Mouse (Mus musculus): ENCODE results near the gene Galnt10. TPM values are rescaled to one million over a fixed set of nuclear protein-coding genes. Genes with fewer than 3 reads are reported as not detected.

Gene Galnt10
- polyA plus RNA-seq, 1 experiment from 2014 or later = 22.9 TPM

DNA sequence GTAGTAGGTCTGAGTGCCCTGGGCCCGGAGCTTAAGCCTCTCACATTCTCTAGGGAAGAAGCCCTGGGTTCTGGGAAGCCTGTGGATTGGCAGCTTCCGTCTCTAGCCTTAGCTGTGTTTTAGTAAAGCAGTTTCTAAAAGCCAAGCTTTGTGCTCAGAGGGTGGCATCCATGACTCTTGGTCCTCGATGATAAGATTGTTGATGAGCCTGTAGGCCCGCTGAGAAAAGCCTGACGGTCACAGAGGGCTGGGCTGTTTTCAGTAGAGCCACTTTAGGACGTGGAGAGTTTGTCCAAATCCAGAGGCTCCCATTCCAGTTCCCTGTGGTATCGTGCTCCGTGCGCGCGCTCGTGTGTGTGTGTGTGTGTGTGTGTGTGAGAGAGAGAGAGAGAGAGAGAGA, 41.6 kb downstream of the Galnt10 start:
- no peak for DNase-seq (ENCODE audit: low spot score)

DNA sequence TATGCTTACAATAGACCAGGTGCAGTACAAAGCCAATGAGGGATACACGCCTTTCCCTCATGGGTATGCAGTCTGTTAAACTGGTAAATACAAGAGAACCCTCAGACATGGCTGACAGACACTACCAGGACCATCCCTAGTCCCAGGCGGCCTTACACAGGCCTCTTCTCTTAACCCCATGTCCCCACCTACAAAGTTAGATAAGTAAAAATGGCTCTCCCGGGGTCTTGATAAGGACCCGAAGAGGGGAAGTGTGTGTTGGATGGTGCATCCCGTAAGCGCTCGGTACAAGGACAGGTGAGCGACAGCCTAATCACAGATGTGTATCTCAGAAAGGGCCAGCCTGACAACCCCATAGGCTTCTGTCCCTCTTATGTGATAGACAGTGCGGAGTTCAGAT, 42.0 kb downstream of the Galnt10 start:
- DNase-seq (ENCODE audit: low spot score) = no peak

- peak; percentile 30 for DNase-seq (ENCODE audit: low spot score)
Measured at GRCm38 (mm10) chr11:57688179-57688929, 43.1 kb downstream of the Galnt10 start.

- no peak for DNase-seq (ENCODE audit: low spot score)
Measured at GRCm38 (mm10) chr11:57689811-57690210, 44.6 kb downstream of the Galnt10 start.

DNA sequence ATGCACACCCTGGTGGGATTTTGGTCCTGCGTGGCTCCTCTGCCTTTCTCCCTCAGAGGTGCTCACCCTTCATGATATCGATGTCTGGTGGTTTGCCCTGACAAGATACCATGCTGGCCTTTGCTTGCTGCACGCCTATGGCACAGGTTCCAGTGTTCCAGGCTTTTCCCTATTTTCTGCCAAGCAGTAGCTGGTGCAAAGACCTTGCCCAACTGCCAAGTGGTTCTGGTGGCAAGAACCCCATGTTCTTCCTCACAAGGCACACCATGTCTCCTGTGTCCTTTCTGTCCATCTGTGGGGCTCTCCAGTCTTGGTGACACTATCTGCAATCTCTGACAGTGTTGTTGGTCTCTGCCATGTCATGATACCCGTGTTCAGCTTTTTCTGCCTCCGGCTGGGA, 45.6 kb downstream of the Galnt10 start:
- no peak for DNase-seq (ENCODE audit: low spot score)

DNA sequence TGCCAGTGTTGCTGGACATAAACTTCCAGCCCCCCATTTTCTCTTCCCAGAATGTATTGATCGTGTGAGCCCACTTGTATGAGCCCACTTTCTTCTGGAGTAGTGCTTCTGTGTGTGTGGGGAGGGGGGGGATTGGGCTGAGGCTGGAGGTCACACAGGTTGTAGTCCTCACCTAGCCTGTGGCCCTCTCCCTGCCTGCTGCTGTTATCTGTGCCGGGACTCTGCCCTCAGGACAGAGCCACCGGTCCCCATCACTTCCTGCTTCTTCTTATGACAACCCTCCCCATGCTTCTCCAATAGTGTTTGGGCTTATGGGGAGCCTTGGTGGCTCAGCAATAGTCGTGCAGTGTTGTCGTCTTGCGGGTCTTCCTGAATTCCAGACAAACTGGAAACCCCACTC, 46.7 kb downstream of the Galnt10 start:
- no peak for DNase-seq (ENCODE audit: low spot score)

DNA sequence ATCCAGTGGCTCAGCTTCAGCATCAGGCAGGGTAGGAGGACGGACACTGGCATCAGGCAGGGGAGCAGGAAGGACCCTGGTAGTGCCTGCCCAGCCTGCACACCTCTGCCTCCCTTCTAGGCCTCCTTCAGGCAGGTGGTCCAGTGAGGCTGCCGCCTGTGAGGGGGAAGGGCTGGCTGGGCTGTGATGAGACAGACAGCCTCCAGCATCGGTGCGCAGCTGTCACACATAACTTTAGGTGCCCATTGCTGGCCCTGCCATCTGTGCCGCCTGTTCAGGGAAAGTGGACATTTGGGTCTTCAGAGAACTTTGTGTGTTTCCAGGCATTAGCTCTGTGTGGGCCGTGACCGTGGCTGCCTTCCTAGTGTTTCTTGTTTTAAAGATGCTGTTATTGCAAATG, 47.5 kb downstream of the Galnt10 start:
- DNase-seq (ENCODE audit: low spot score) = no peak

DNA sequence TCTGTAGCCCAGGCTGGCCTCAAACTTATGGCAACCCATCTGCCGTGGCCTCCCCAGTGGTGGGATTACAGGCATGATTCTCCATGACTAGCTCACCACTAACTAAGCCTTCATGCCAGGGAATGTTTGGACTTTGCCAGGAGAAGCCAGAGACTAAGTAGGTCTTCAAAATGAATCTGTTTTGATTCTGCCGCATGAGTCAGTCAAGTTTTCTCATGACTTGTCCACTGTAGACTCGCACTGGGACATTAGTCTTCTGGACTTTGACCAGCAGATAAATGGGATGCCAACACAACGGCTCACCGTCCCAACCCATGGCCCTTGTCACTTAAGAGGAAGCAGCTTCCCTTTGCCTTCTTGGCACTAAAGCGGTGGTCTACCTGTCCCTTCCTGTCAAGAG, 49.2 kb downstream of the Galnt10 start:
- DNase-seq (ENCODE audit: low spot score) = no peak

DNA sequence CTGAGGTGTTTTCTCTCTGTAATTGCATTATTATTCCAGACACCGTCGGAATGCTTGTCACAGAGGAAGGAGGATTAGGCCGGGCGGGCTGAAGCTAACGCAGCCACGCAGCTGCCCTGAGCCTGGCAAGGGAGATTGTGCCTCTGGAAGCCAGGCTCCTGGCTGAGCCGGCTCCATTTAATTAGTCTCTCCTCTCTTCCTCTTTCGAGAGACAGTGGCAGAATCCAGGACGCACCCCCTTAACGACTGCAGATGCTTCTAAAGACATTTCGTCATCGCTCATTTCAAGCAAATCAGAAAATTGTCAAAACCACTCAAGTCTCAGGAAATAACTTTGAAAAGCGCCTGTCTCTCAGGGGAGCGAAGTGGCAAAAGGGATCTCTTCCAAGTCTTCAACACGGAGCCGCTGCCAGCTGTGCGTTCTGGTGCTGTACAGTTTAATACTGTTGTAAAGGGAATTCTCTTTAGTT, 51.0 kb downstream of the Galnt10 start:
- no peak for DNase-seq (ENCODE audit: low spot score)

DNA sequence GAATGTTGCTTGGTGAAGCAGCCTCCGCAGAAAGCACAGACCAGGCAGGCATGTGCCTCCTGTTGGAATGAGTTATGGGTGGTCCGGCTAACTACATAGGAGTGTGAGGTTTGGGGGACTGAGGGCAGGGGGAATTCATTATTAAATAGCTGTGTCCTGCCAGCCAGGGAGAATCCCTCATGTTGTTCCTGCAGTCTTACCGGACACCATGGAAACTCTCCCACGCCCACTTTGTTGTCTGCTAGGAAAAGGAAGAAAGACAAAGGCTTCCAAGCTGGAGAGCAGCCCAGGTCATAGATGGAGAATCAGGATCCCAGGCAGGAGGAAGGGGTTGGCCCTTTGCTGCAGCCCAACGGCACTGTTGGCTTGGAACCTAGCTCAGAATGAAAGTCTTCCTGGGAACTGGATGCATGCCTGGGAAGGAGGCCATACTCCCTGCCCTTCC, 51.6 kb downstream of the Galnt10 start:
- DNase-seq (ENCODE audit: low spot score) = no peak

GRCm38 (mm10) chr11:57700114-57700513, 54.9 kb downstream of the Galnt10 start:
- no peak for DNase-seq (ENCODE audit: low spot score)

DNA sequence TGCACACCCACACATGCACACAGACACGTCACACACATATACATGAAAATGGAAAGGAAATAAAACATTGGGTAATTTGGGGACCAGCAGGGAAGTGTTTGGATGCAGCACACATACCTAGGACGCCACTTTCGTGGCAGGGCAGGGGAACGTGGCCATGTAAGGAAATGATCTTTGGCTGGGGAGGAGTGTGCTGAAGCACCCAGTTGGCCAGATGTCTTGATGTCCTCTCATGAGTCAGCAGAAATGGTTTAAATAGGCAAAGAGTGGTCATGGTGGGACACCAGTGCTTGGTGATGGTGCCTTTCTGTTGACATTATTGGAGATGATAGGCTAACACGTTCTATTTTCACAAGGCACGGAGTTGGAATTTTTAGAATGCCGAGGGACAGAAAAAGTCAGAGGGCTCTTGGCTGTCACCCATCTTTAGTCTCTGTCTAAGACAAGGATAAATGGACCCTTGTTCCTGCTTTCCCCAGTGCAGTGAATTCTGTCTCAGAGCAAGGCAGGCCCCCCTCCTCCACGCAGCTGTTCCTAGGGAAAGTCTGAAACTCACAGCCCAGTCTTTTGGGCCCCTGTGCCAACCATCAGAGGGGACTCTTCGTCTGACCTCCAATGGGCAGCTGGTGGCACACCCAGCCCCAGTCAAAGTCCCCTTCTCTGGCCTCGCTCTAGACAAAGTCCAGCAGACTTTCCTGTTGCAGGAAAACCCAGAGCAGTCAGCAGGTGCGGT, 56.1 kb downstream of the Galnt10 start:
- no peak for DNase-seq (ENCODE audit: low spot score)

GRCm38 (mm10) chr11:57701956-57702355, 56.7 kb downstream of the Galnt10 start:
- DNase-seq (ENCODE audit: low spot score) = no peak

DNA sequence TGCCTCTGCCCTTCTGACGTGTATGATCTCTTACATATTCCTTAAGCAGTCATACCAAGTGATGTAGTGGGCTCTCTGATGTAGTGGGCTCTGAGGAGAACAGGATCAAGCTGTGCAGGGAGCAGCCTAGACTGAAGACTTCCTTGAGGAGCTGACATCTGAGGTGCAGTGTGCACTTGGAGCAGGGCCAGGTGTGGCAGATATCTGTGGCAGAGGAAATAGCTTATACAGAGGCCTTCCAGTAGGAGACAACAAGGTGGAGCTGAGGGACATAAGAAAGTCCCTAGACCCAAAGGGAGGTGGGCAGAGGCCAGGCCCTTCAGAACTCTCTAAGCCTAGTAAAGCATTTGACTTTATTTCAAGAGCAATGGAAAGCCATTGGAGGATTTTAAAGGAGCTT, 61.4 kb downstream of the Galnt10 start:
- no peak for DNase-seq (ENCODE audit: low spot score)

DNA sequence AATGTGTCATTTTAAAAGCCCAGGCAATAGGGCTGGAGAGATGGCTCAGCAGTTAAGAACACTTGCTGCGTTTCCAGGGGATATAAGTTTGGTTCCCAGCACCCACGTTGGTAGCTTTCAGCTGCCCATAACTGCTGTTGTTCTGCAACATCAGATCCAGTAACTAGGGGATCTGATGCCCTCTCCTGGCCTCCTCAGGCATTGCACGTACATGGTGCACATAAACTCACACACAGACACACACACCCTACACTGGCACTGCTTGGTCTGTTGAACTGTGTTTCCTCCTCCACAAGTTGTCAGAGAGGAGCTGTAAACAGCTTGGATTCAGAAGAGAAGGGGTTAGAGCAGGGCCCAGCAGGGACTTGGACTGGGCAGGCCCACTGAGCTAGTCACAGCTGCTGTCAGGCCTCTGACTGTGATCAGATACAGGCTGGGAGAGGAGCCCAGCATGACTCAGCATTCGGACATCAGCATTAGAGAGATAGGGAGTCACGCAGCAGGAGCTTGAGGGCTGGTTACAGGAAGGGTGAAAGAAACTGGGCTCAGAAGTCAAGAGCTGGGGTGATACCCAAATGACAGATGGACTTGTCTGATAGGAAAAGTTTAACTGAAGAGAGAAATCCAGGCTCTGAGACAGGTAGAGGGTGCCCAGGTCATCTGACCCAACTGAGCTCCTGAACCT, 62.0 kb downstream of the Galnt10 start:
- no peak for DNase-seq (ENCODE audit: low spot score)

DNA sequence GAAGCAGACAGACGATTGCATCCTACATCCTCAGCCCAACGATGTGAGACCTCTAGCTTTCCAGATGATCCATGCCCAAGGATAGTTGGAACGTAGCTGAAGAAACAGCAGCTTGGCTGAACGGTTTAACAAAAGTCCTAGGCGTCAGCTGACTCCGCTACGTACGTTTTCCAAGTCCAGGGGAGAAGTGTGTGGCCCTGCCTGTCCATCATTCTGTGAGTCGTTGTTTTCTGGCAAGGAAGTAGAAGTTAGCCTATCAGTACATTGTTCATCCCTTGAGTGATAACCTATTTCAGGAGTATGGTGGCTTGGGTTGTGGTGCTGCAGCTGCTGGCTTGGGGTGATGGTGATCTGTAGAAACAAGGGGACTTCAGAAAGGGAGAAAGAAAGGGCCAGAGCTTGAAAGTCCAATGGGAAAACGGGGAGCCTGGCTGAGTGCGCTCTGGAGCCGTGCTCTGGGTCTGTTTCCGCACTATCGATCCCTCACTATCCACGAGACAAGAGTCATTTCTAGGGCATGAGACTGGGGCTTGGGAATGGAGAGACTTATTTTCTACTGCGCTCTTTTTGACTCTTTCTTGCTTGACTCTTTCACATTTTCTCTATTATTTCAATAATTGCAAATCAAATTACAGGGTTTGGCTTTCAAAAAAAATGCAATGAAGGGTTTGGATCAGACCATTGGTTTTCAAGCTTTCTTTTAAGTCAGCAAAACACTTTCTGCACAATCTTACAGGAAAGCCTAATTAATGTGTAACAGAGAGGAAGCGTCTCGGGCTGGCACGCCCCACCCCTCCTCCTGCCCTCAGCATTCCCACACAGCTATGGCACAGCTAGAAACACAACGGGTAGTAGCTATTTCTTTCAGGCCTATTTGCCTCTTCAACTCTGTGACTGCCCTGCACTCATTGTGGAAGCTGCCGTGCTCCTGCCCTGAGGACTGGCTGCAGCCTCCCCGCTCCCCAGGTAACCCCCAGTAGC, 63.2 kb downstream of the Galnt10 start:
- DNase-seq (ENCODE audit: low spot score) = no peak

GRCm38 (mm10) chr11:57713960-57714359, 68.7 kb downstream of the Galnt10 start:
- DNase-seq (ENCODE audit: low spot score) = no peak

DNA sequence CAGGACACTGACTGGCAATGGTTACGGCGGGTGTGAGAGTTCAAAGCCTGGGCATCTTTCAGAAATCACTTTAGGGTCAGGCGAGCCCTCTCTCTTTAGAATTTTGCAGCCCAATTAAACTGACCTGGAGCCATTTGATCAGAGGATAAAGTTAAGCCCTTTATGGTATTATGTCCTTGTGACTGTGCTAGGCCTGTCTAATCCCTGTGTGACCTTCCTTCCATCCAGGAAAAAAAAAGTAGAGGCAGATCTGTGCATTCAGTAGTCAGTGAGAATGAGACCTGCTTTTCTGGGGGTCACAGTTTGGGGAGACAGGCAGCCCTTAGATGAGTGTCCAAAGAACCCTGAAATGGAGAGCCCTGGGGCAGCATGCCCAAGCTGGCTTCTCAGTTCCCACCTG, 71.5 kb downstream of the Galnt10 start:
- no peak for DNase-seq (ENCODE audit: low spot score)

- no peak for DNase-seq (ENCODE audit: low spot score)
Measured at GRCm38 (mm10) chr11:57717432-57717831, 72.2 kb downstream of the Galnt10 start.

DNA sequence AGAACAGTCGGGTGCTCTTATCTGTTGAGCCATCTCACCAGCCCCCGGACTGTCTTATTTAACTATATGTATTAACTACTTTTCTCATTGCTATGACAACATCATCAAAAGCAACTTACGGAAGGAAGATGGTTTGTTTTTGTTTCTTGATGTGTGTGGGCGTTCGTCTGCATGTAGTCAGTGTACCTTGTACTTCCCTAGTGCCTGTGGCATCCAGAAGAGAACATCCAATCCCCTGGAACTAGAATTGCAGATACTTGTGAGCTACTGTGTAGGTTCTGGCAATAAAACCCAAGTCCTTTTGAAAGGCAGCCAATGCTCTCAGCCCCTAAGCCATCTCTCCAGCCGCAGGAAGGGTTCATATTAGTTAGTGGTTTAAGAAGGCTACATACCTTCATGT, 72.8 kb downstream of the Galnt10 start:
- DNase-seq (ENCODE audit: low spot score) = no peak

DNA sequence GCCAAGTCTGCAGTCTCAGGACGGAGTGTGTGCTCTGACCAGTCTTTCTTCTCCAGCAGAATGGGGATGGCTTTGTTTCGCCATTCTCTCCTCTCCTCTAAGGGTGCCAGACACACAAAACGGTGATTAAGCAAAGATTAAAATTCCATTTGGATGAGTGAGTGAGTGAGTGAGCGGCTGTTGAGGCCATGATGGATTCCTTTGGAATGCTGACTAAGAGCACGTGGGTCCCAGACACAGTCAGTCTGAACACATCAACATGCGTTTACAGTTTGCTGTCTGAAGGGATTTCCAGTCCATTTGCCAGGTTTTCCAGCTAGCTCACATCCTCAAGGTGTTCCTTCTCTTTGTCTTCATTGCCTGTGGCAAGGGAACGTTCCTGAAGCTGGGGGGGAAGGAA, 74.4 kb downstream of the Galnt10 start:
- DNase-seq (ENCODE audit: low spot score) = no peak

Measured in thymus, postnatal 0 days (tissue).